Mouse (Mus musculus) natural killer cell, adult 2 months (primary cell): ENCODE data around the gene Rundc3a.

Experiments used
- DNase-seq, 2 experiments: peaks; one replicate each; pipeline ENCODE4 v3.0.0; 2022; ENCODE audit warnings: low spot score in 2 of 2

The Rundc3a gene

GRCm38 (mm10) chr11:102392441-102393237 lies 564 bp upstream of the Rundc3a start:
- DNase-seq, result no peak

DNA sequence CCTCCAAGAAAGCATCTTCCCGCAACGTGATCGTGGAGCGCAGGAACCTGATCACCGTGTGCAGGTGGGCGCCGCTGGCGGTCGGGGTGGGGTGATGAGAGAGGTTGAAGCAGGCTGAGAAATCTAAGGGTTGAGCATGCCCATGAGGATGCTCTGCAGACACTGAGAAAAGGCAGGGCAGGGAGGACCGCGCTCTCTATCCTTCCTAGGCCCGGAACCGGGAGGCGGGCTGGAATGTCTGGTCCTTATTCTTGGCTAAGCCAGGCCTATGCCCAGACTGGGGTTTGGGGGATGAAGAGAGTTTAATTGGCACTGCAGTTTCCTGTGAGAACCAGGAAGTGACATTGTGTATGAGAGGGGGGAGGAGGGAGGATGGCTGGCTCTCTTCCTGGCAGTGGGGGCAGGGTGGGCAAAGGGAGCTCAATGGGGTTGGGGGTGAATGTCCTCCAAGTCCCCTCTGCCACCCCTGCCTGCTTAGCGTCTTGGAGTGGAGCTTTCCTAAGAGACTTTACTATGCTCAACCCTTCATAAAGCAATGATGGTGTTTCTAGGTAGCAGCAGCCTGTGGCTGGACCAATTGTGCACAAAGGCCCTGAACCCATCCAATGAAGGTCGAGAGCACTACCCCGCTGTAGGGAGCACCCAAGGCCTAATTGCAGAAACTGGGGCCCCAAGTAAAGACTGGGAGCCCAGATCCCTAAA lies 667 bp downstream of the Rundc3a start:
- no peak for DNase-seq

GRCm38 (mm10) chr11:102394421-102395124 lies 1.4 kb downstream of the Rundc3a start:
- no peak for DNase-seq

GRCm38 (mm10) chr11:102395250-102395649 lies 2.0 kb downstream of the Rundc3a start:
- DNase-seq, result no peak

- no peak for DNase-seq
These were observed 3.1 kb downstream of the Rundc3a start for GRCm38 (mm10) chr11:102396263-102396662.

DNA sequence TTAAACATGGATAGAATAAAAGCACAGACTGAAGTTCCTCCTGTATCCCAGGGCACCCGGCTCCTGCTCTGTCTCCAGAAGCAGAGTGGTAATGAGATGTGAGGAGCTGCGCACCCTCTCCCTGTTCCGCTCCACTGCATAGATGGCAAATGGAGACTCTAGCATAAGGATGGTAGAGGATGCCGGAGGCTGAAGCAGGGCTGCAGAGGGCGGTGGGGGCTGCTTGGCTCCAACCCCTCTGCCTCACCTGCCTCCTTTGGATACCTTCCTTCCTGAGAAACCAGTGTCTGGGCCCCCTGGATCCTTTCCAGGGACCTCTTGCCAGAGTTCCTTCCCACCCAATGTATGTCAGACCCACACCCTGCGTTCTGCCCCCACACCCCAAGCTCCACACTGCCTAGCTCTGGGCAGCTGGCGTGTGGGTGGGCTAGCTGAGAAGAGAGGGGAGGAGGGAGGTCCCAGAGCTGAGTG lies 3.5 kb downstream of the Rundc3a start:
- no peak for DNase-seq

DNA sequence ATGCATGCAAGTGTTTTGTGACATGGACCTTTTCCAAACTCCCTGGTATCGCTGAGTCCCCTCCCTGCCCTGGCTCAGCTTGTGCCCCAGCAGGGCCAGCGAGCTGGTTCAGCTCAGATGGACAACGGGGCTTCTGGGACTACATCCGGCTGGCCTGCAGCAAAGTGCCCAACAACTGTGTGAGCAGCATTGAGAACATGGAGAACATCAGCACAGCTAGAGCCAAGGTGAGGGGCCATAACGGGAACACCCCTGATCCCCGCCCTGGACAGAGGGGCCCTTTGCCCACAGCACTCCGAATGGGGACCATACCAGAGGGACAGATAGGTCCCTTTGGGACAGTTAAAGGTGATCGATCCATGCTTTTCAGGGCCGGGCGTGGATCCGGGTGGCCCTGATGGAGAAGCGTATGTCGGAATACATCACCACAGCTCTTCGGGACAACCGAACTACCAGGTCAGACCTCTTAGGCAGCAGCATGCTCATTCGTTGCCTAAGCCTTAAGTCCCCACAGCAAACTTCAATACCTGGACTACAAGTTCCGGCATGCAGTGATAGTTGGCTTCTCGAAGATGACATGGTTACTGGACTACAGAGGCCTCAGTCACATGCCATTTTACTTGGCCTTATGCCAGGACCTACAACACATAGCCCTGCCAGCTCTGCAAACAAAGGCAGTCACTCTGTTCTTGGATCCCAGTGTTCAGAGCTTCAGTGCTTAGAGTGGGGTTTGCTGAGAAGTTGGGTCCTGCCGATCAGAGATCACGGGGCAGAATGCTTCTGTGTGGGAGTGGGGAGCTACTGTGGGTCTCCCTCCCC lies 5.0 kb downstream of the Rundc3a start:
- no peak for DNase-seq

DNA sequence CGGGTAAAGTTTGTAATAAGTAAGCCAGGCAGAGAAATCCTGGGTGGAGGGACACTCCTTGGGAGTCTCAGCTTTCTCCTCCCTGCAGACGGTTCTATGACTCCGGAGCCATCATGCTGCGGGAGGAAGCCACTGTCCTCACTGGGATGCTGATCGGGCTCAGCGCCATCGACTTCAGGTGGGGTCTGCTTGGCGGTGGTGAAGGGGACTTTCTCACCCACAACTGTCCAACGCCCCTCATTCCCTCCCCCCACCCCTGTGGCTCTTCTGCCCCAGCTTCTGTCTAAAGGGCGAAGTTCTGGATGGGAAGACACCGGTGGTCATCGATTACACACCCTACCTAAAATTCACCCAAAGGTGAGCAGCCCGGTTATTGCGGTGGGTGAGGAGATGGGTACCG lies 5.9 kb downstream of the Rundc3a start:
- no peak for DNase-seq

GRCm38 (mm10) chr11:102399610-102400072 lies 6.4 kb downstream of the Rundc3a start:
- no peak for DNase-seq

DNA sequence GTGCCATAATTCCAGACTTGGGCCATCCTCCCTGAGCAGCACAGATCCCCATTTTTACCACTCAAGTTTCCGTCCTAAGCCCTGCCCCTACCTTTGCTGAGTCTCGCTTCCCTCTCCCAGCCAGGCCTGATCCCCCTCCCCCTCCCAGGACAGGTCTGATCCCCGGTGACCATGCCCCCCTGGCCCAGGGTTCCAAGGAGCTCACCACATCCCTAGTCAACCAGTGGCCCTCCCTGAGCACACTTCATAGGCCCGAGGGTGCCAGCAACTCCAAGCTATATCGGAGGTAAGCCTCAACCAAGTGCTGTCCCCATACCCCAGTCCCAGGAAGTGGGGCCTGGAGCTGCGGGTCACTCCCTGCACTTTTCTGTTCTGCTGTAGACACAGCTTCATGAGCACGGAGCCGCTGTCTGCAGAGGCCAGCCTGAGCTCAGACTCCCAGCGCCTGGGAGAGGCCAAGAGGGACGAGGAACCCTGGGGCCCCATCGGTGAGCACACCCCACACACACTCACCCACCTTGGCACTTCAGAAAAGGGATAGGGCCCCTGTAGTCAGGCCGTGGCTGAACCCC lies 7.4 kb downstream of the Rundc3a start:
- no peak for DNase-seq

DNA sequence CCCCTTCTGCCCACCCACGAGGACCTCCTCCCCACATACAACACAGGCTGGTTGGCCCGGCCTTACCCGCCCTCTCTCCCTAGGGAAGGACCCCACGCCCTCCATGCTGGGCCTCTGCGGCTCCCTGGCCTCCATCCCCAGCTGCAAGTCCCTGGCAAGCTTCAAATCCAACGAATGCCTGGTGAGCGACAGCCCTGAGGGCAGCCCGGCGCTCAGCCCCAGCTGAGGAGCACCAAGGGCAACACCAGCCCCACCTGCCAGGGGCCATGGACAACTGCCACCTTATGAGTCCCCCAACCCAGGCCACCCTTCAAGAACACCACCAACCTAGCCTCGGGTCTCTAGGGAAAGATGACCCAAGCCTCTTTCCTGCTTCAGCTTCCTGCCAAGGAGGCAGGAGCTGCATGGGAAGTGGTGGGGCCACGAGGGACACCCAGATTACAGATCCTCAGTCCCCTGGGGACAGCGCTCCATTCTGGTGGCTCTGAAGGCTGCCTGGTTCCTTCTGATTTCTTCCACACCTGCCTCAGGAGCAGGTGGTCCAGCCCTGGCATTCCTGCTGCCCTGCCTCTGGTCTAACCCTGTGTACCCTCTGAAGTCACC lies 8.8 kb downstream of the Rundc3a start:
- no peak for DNase-seq

DNA sequence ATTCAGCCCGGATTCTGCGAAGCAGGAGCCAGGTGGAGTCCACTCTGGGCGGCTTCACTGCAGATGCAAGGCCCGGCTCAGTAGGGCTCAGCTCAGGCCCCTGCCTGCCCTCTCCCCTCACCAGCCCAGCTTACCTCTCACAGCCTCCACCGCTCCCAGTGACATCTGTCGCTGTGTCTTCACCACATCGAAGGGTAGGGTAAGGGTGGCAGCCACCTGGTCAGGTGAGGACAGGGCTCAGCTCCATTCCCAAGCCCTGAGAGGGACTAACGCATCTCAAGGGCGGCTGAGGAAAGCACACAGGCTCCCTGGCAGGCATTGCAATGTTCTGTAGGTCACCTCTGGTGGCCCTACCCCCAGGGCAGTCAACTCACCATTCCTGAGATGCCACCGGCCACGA lies 10.5 kb downstream of the Rundc3a start:
- no peak for DNase-seq

DNA sequence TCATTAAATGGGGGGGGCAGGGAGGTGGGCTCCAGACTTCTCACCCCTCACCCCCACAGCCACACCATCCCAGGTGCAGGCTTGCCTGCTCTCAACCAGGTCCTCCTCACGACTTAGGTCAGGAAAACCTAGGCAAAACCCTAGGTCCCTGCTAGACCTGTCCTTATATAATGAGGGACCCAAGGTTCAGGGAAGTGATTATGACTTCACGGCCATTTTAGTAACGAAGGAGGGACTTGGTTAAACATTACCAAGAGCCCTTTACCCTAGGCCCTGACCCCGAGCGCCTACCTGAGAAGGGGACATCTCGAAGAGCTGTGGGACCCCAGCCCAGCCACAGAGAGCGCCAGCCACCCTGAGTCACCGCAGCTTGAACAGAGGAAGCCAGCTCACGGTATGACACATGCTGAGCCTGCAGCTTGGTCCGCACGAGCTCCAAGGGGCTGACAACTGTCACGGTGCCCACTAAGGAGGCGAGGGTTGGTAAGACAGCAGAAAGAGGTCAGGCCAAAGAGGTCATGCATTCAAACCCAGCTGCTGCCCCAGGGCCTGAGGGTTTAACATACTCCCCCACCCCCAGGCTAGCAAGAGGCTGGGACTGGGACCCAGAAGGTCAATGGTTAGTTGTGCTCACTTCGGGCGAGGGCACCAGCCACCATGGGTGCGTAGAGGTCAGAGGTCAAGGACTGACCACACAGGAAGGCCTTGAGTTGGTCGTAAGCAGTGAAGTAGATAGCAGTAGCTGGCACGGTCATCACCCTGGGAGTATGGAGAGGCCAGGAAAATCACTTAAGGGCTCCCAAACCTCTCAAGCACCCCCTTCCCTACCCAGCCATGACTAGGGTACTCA lies 11.2 kb downstream of the Rundc3a start:
- DNase-seq, result no peak

- DNase-seq, result no peak
These were observed 12.5 kb downstream of the Rundc3a start for GRCm38 (mm10) chr11:102405544-102406285.

DNA sequence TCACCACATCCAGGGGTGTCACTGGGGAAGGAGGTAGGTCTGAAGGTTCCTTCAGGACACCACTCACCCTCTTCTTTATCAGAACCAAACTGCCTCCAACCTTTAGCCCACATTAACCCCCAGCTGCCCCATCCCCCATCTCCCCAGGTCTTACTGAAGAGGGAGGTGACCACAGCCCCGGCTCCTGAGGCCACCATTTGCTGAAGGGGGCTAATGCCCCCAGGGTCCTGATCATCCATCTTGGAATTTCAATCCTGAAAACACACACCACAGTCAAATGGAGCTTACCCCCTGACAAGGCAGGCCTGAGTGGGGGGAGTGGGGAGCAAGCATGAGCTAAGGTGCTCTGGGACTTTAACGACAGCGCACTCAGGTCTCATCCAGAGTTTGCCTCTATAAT lies 13.2 kb downstream of the Rundc3a start:
- DNase-seq, result no peak

DNA sequence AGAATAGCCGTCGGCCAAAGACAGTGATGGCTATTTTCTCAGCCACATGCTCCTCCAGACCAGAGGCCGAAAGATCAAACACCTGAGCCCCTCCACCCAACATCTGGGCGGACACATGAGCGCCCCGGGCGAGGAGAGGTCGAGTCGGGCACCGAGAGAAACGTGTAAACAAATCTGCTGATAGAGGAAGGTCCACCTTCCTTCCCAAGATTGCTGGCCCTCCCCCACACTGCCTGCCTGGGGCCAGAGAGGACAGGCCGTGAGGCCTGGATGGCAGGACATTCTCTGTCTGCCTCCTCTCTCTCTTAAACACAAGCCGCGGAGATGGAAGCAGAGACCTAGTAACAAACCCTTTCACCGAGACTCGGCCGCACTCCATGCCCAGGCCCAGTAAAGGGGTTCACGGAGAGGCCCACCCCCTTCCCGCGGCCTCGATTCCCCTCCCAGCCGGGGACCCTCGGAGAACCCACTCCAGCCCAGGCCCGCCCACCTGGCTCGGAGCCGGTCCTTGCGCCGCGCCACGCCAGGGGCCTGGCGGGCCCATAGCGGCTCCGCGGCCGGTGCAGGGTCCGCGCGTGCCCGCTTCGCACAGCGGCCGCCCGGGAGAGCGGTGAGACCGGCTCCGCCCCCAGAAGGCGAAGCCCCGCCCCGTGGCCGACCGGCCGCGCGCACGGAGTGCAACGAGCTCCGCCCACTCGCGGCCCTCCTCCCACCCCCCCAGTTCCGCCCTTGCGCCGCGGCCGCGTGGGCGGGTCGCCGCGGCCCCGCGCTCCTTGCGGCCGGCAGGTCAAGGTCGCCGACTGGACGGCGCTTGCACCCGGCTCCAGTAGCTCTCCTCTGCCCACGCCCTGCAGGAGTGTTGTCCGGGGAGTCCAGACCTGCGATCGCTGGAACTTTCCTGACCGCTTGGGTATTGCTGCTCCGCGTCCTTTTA lies 14.0 kb downstream of the Rundc3a start:
- peak; percentile 83 to 88 for DNase-seq

DNA sequence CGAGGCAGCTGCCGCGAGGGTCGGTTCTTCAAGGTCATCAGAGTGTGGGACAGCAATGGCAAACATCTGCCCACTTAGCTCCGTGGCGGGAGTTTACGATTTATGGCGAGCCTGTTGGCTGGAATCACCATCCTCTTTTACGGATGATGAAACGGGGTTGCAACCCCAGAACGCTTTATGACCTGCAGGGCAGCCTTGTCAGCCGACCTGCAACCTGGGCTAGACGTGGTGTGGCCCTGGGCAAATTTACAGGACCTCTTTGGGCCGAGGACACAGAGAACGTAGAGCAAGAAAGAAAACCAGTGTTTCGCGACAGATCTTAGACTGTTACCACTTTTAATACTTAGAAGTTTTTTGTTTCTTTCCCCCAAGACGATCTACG lies 14.6 kb downstream of the Rundc3a start, which contains the start of gene Slc25a39:
Gene Slc25a39, minus strand, starts transcription at position 113 of the 382 bp plus-strand sequence.
- DNase-seq, result peak in 1 of 2 experiments; percentile 47

DNA sequence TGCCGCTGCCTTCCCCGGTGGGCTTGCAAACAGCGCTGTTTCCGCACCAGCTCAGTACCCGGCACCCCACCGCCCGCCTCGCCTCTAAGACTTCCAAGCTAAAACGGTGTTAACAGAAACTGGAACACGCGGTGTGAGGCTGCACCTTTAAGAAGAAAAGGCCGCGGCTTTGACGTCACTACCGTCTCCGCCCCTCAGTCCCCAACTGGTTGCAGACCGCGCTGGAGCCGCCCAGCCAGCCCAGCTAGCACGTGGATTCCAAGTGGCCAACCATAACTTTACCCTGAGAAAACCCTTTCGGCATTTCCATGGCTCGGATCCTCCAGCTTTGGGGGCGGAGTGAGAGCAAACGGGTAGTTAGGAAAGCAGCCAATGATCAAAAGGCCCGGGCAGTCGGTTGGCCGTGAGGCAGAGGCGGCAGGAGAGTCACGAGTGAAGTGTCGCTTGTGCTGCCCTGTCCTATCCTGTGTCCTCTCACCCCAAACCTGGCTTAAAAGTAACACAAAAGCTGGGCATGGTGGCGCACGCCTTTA lies 15.2 kb downstream of the Rundc3a start:
- peak; percentile 95 to 96 for DNase-seq
